Comparison of ENCODE assay signal across 12 mouse cellular contexts in genomic region chr8:120466266-120466665, GRCm38 (mm10).
DNase-seq lines count a peak whose midpoint lies in the region; ATAC-seq and TF ChIP-seq lines count a peak whose summit lies in the region.
"Had no signal": no experiment of that assay in that cellular context is flagged by ENCODE, and none has a peak within 500 bp of the region (broad histone marks: within the 10 kb centered on the region; RNA-seq: fewer than 3 reads in every experiment).

No protein-coding gene starts in this region.

- TF ChIP-seq CTCF in E14TG2a.4 (conservative IDR thresholded peaks at IDR 0.05; ENCODE audit: low read length) = no peak

- no peak overlapping the region for H3K4me2 ChIP-seq in hindbrain, embryonic 12.5 days (replicated peaks)
- H3K4me2 ChIP-seq in hindbrain, embryonic 16.5 days (ENCODE audit: low read length) = no peak overlapping the region
- 0 out of 2 replicates have a peak overlapping the region, but pooled peaks have one; percentile 19 for H3K4me2 ChIP-seq in limb, embryonic 13.5 days (replicated peaks)
- H3K4me2 ChIP-seq: intestine, embryonic 15.5 days; liver, embryonic 12.5 days had no signal

- in situ Hi-C loops in ES-E14 (cut with MboI; ENCODE audit: low sequenced_read_pairs in 2 of 2, unreplicated experiment in 2 of 2) = no loop called here

- no peaks in the 10 kb centered on the region for H3K9me3 ChIP-seq in hindbrain, embryonic 12.5 days (replicated peaks)
- H3K9me3 ChIP-seq in hindbrain, embryonic 16.5 days (ENCODE audit: control insufficient read depth, low read length) = no peaks in the 10 kb centered on the region
- H3K9me3 ChIP-seq in E14TG2a.4 (ENCODE audit: low read length) = no peaks in the 10 kb centered on the region
- H3K9me3 ChIP-seq in ES-E14 (ENCODE audit: control insufficient read depth, insufficient read depth, low read depth, low read length) = no peaks in the 10 kb centered on the region
- no peaks in the 10 kb centered on the region for H3K9me3 ChIP-seq in limb, embryonic 13.5 days
- H3K9me3 ChIP-seq: intestine, embryonic 15.5 days; liver, embryonic 12.5 days had no signal

- no peak for ATAC-seq in hindbrain, embryonic 12.5 days (ENCODE audit: low FRiP score)
- ATAC-seq in hindbrain, embryonic 16.5 days = no peak
- ATAC-seq in limb, embryonic 13.5 days (ENCODE audit: low FRiP score, low read depth) = no peak
- ATAC-seq: liver, embryonic 12.5 days had no signal

- peaks cover 6% of the 10 kb centered on the region for H3K27me3 ChIP-seq in hindbrain, embryonic 12.5 days
- no peaks in the 10 kb centered on the region; the same call in 1 of the 2 replicates for H3K27me3 ChIP-seq in hindbrain, embryonic 16.5 days (replicated peaks; ENCODE audit: control insufficient read depth, insufficient read depth, low read length)
- peaks cover 53% of the 10 kb centered on the region for H3K27me3 ChIP-seq in E14TG2a.4 (ENCODE audit: insufficient read depth, low read length)
- peaks cover 28% of the 10 kb centered on the region for H3K27me3 ChIP-seq in limb, embryonic 13.5 days
- H3K27me3 ChIP-seq: intestine, embryonic 15.5 days had no signal

- intact Hi-C loops in gastrocnemius, postnatal 14 days (cut with DNase I; ENCODE audit: low total_unique reads) = no loop called here

- WGBS in hindbrain, embryonic 12.5 days = 48% methylated on average over 10 of the region's 10 CpGs
- 57% methylated on average over 10 of the region's 10 CpGs for WGBS in hindbrain, embryonic 16.5 days
- WGBS in limb, embryonic 13.5 days = 60% methylated on average over 10 of the region's 10 CpGs

- peaks cover 66% of the 10 kb centered on the region for H3K4me1 ChIP-seq in hindbrain, embryonic 12.5 days
- peaks cover 28% of the 10 kb centered on the region for H3K4me1 ChIP-seq in hindbrain, embryonic 16.5 days (ENCODE audit: control insufficient read depth, insufficient read depth, low read depth, low read length)
- H3K4me1 ChIP-seq in E14TG2a.4 (replicated peaks; ENCODE audit: low read depth, low read length) (peaks cover 61% of the 10 kb centered on the region), ES-E14 (ENCODE audit: control insufficient read depth in 2 of 2, insufficient read depth in 2 of 2, low read length in 2 of 2, poor library complexity in 1 of 2) (peaks cover 0 to 28% of the 10 kb centered on the region in 2 experiments; a peak in 2 of 4 replicates)
- peaks cover 53% of the 10 kb centered on the region for H3K4me1 ChIP-seq in limb, embryonic 13.5 days

- H3K9ac ChIP-seq in hindbrain, embryonic 12.5 days = no peak overlapping the region
- no peak overlapping the region for H3K9ac ChIP-seq in hindbrain, embryonic 16.5 days (ENCODE audit: low read depth, low read length)
- H3K9ac ChIP-seq in ES-E14 (ENCODE audit: insufficient read depth, low read depth, low read length, poor library complexity, severe bottlenecking) = 0 out of 2 replicates have a peak overlapping the region, but pooled peaks have one; percentile 34
- no peak overlapping the region for H3K9ac ChIP-seq in limb, embryonic 13.5 days
- H3K9ac ChIP-seq: intestine, embryonic 15.5 days; liver, embryonic 12.5 days had no signal

- H3K27ac ChIP-seq in hindbrain, embryonic 12.5 days = peak overlapping the region; percentile 30; the same call in 1 of the 2 replicates
- H3K27ac ChIP-seq in hindbrain, embryonic 16.5 days (ENCODE audit: low read depth, low read length) = no peak overlapping the region; the same call in 1 of the 2 replicates
- peak overlapping the region; percentile 9; the same call in 1 of the 2 replicates for H3K27ac ChIP-seq in ES-E14 (ENCODE audit: insufficient read depth, low read depth, low read length, poor library complexity, severe bottlenecking)
- H3K27ac ChIP-seq in limb, embryonic 13.5 days = no peak overlapping the region
- H3K27ac ChIP-seq: kidney, postnatal 0 days; liver, embryonic 12.5 days had no signal

- H3K4me3 ChIP-seq in hindbrain, embryonic 12.5 days = no peak overlapping the region
- H3K4me3 ChIP-seq in hindbrain, embryonic 16.5 days (ENCODE audit: low read length) = no peak overlapping the region
- peak overlapping the region; percentile 54 for H3K4me3 ChIP-seq in E14TG2a.4 (replicated peaks; ENCODE audit: low read length)
- H3K4me3 ChIP-seq in ES-E14 (ENCODE audit: insufficient read depth in 1 of 2, low read depth in 1 of 2, low read length in 2 of 2, poor library complexity in 1 of 2, severe bottlenecking in 1 of 2) = peak overlapping the region; percentile 12 to 36; a peak in 1 of 4 replicates
- H3K4me3 ChIP-seq in limb, embryonic 13.5 days = no peak overlapping the region
- H3K4me3 ChIP-seq: intestine, embryonic 15.5 days; liver, embryonic 12.5 days; myocyte had no signal

- no peak for DNase-seq in ES-E14 (ENCODE audit: low read depth, low spot score)
- DNase-seq in yolk sac, embryonic 10.5 days (ENCODE audit: low spot score) = no peak
- no peak for DNase-seq in gastrocnemius, postnatal 14 days
- DNase-seq: thymus, postnatal 36 days had no signal

- H3K36me3 ChIP-seq in hindbrain, embryonic 12.5 days = no peaks in the 10 kb centered on the region
- H3K36me3 ChIP-seq in hindbrain, embryonic 16.5 days (ENCODE audit: control insufficient read depth, insufficient read depth, low read length) = no peaks in the 10 kb centered on the region
- H3K36me3 ChIP-seq in E14TG2a.4 (ENCODE audit: insufficient read depth, low read length) (no peaks in the 10 kb centered on the region), ES-E14 (ENCODE audit: control insufficient read depth, insufficient read depth, low read length, poor library complexity, severe bottlenecking) (no peaks in the 10 kb centered on the region)
- H3K36me3 ChIP-seq in limb, embryonic 13.5 days = no peaks in the 10 kb centered on the region
- H3K36me3 ChIP-seq: intestine, embryonic 15.5 days; liver, embryonic 12.5 days had no signal

TF ChIP-seq in ES-E14, 5 proteins besides CTCF, POLR2A, EP300 and RAD21:
- TF ChIP-seq MAFK (IDR thresholded peaks at IDR 0.05; ENCODE audit: insufficient read depth, low read depth, low read length) (no peak), HCFC1 (IDR thresholded peaks at IDR 0.05; ENCODE audit: borderline replicate concordance, insufficient read depth, low read length) (no peak), ZC3H11A (IDR thresholded peaks at IDR 0.05; ENCODE audit: borderline replicate concordance, low read depth, low read length) (no peak), ZNF384 (IDR thresholded peaks at IDR 0.05; ENCODE audit: low read depth, low read length) (no peak), CHD2 (IDR thresholded peaks at IDR 0.05; ENCODE audit: low read depth, low read length) (no peak)
TF ChIP-seq in ES-E14: peak in this region for 0.

Comparison
In these comparisons a context has a peak if more than half of its experiments do, and no peak if none do; other contexts are left out.
1. H3K27ac ChIP-seq: peak in hindbrain, embryonic 12.5 days (single experiment) and ES-E14 (single experiment); none in hindbrain, embryonic 16.5 days (single experiment) and limb, embryonic 13.5 days (single experiment).
2. H3K4me3 ChIP-seq: peak in E14TG2a.4 (single experiment) and ES-E14 (2 of 2); none in hindbrain, embryonic 12.5 days (single experiment), hindbrain, embryonic 16.5 days (single experiment) and limb, embryonic 13.5 days (single experiment).